ENCODE assay signal across 7 mouse cellular contexts in the genomic region with DNA sequence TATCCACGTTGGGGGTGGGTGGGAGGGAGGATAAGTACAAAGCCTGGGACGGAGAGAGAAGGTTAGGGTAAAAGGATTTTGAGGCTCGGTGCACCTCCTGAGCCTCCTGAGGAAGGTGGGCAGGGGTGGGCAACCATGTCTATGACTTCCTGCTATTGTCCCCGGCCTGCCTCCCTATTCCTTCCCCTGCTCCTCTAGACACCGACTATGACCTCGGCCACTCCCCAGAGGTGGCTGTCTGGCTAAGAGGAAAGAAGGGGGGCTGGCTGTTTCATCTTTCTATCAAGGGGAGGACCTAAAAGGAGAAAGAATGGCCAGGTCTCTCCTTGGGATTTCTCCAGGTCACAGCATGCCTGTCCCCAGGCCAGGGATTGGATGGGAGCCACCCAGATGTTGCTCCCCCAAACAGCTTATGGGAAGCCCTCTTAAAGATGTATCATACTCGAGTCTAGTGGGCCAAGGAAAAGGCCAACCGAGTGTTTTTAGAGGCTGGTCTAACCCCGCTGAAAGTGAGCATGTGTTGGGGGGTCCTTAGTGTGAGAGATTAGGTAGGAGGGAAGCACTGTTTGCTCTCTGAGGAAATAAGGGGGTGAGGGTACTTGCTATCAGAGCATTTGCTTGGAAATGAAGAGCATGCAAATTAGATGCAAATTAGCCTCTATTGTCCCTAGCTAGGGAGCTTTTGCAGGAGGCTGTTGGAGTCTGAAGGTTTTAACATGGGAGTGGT. TPM values are rescaled to one million over a fixed set of nuclear protein-coding genes. Genes with fewer than 3 reads are reported as not detected.
A peak's percentile ranks its signal among the peaks of the same experiment; 100 is the strongest.
DNase-seq lines count a peak whose midpoint lies in the region; ATAC-seq lines count a peak whose summit lies in the region.

No protein-coding gene starts in this region.

- H3K4me2 ChIP-seq in lung, embryonic 15.5 days = peak overlapping the region; percentile 97
- peak overlapping the region; percentile 70 for H3K4me2 ChIP-seq in forebrain, embryonic 13.5 days
- peak overlapping the region; percentile 63 for H3K4me2 ChIP-seq in stomach, embryonic 14.5 days (replicated peaks; ENCODE audit: low read depth, low read length)

- 9% methylated on average over 9 of the region's 9 CpGs for WGBS in lung, embryonic 15.5 days
- 3% methylated on average over 8 of the region's 9 CpGs for WGBS in forebrain, embryonic 13.5 days
- 7% methylated on average over 9 of the region's 9 CpGs for WGBS in limb, embryonic 10.5 days
- 6% methylated on average over 9 of the region's 9 CpGs for WGBS in stomach, embryonic 14.5 days

- no peak for ATAC-seq in lung, embryonic 15.5 days (ENCODE audit: borderline replicate concordance, extremely low read depth, low FRiP score, low TSS enrichment)
- no peak for ATAC-seq in forebrain, embryonic 13.5 days
- no peak for ATAC-seq in stomach, embryonic 14.5 days (ENCODE audit: insufficient number of reproducible peaks, insufficient read depth, low FRiP score, low read depth)
- ATAC-seq in CD4-positive, CD25-positive, alpha-beta regulatory T cell, adult 4 months = no peak

- no peak for DNase-seq in lung, postnatal 25 days (ENCODE audit: low spot score)
- DNase-seq in limb, embryonic 10.5 days (ENCODE audit: low spot score) = no peak
- no peak for DNase-seq in B cell, adult 2 months

- H3K9ac ChIP-seq in lung, embryonic 15.5 days = peak overlapping the region; percentile 68; the same call in 1 of the 2 replicates
- peak overlapping the region; percentile 89 for H3K9ac ChIP-seq in forebrain, embryonic 13.5 days
- H3K9ac ChIP-seq in stomach, embryonic 14.5 days (replicated peaks; ENCODE audit: low read depth, low read length) = peak overlapping the region; percentile 52; the same call in 1 of the 2 replicates

- H3K27ac ChIP-seq in lung, embryonic 15.5 days = no peak overlapping the region
- H3K27ac ChIP-seq in forebrain, embryonic 13.5 days = peak overlapping the region; percentile 70
- H3K27ac ChIP-seq in limb, embryonic 10.5 days = peak overlapping the region; percentile 82
- peak overlapping the region; percentile 33; the same call in 1 of the 2 replicates for H3K27ac ChIP-seq in stomach, embryonic 14.5 days (ENCODE audit: low read length)

- peak overlapping the region; percentile 84 for H3K4me3 ChIP-seq in lung, embryonic 15.5 days
- H3K4me3 ChIP-seq in forebrain, embryonic 13.5 days = peak overlapping the region; percentile 88
- H3K4me3 ChIP-seq in limb, embryonic 10.5 days = peak overlapping the region; percentile 73
- H3K4me3 ChIP-seq in stomach, embryonic 14.5 days (ENCODE audit: low read depth, low read length) = peak overlapping the region; percentile 79

- no peaks in the 10 kb centered on the region for H3K27me3 ChIP-seq in lung, embryonic 15.5 days
- 0 out of 2 replicates have a peak, but pooled peaks cover 5% of the 10 kb centered on the region for H3K27me3 ChIP-seq in forebrain, embryonic 13.5 days
- H3K27me3 ChIP-seq in limb, embryonic 10.5 days (ENCODE audit: low read depth, poor library complexity, severe bottlenecking) = peaks cover 25% of the 10 kb centered on the region
- no peaks in the 10 kb centered on the region for H3K27me3 ChIP-seq in stomach, embryonic 14.5 days (ENCODE audit: control insufficient read depth, insufficient read depth, low read length)

- no peaks in the 10 kb centered on the region for H3K9me3 ChIP-seq in lung, embryonic 15.5 days
- no peaks in the 10 kb centered on the region for H3K9me3 ChIP-seq in forebrain, embryonic 13.5 days (replicated peaks)
- no peaks in the 10 kb centered on the region for H3K9me3 ChIP-seq in limb, embryonic 10.5 days (replicated peaks)
- no peaks in the 10 kb centered on the region for H3K9me3 ChIP-seq in stomach, embryonic 14.5 days (ENCODE audit: control insufficient read depth, low read depth, low read length)

- H3K36me3 ChIP-seq in lung, embryonic 15.5 days = peaks cover 4% of the 10 kb centered on the region; the same call in 1 of the 2 replicates
- H3K36me3 ChIP-seq in forebrain, embryonic 13.5 days (ENCODE audit: poor library complexity, severe bottlenecking) = peaks cover 29% of the 10 kb centered on the region
- peaks cover 44% of the 10 kb centered on the region for H3K36me3 ChIP-seq in limb, embryonic 10.5 days
- no peaks in the 10 kb centered on the region; the same call in 1 of the 2 replicates for H3K36me3 ChIP-seq in stomach, embryonic 14.5 days (ENCODE audit: control insufficient read depth, insufficient read depth, low read length)

- peaks cover 41% of the 10 kb centered on the region for H3K4me1 ChIP-seq in lung, embryonic 15.5 days
- peaks cover 38% of the 10 kb centered on the region for H3K4me1 ChIP-seq in forebrain, embryonic 13.5 days
- H3K4me1 ChIP-seq in limb, embryonic 10.5 days = peaks cover 43% of the 10 kb centered on the region
- H3K4me1 ChIP-seq in stomach, embryonic 14.5 days (ENCODE audit: control insufficient read depth, insufficient read depth, low read length) = peaks cover 28% of the 10 kb centered on the region; the same call in 1 of the 2 replicates

RNA-seq across cellular contexts. Expression of a gene that starts 1.5 kb away (rescaled TPM):
- 3.6 and 3.8 TPM in 2 replicates for polyA plus RNA-seq in lung, embryonic 15.5 days (2015; fragmentation: Nextera tagmentation; extraction: Ambion mirVana)
- 14.1 and 14.6 TPM in 2 replicates for polyA plus RNA-seq in forebrain, embryonic 13.5 days (2015; fragmentation: Nextera tagmentation; extraction: Ambion mirVana)
- polyA plus RNA-seq in limb, embryonic 10.5 days (2016; fragmentation: Nextera tagmentation; extraction: Ambion mirVana) = 8.9 and 15.8 TPM in 2 replicates
- polyA plus RNA-seq in stomach, embryonic 14.5 days (2014; fragmentation: Nextera tagmentation; extraction: Ambion mirVana) = 5.8 and 6.7 TPM in 2 replicates
- under 1 TPM in 1 of 2 experiments, not detected in 1; 0.08 TPM for polyA plus RNA-seq in CD4-positive, CD25-positive, alpha-beta regulatory T cell, adult 4 months (2017; shearing (Covaris generic))

RNA-seq across cellular contexts. Expression of a gene that starts 19.6 kb away (rescaled TPM):
- polyA plus RNA-seq in lung, embryonic 15.5 days (2015; fragmentation: Nextera tagmentation; extraction: Ambion mirVana) = 4.0 and 4.5 TPM in 2 replicates
- 1.1 and 1.2 TPM in 2 replicates for polyA plus RNA-seq in forebrain, embryonic 13.5 days (2015; fragmentation: Nextera tagmentation; extraction: Ambion mirVana)
- polyA plus RNA-seq in limb, embryonic 10.5 days (2016; fragmentation: Nextera tagmentation; extraction: Ambion mirVana) = 0.35 and 1.9 TPM in 2 replicates
- polyA plus RNA-seq in stomach, embryonic 14.5 days (2014; fragmentation: Nextera tagmentation; extraction: Ambion mirVana) = 4.2 and 4.7 TPM in 2 replicates
- polyA plus RNA-seq in CD4-positive, CD25-positive, alpha-beta regulatory T cell, adult 4 months (2017; shearing (Covaris generic)) = 100 to 1,000 TPM; 238 to 312 TPM

RNA-seq across cellular contexts. Expression of a gene that starts 27.9 kb away (rescaled TPM):
- polyA plus RNA-seq in lung, embryonic 15.5 days (2015; fragmentation: Nextera tagmentation; extraction: Ambion mirVana) = 13.3 and 14.9 TPM in 2 replicates
- 29.6 and 30.8 TPM in 2 replicates for polyA plus RNA-seq in forebrain, embryonic 13.5 days (2015; fragmentation: Nextera tagmentation; extraction: Ambion mirVana)
- polyA plus RNA-seq in limb, embryonic 10.5 days (2016; fragmentation: Nextera tagmentation; extraction: Ambion mirVana) = 12.6 and 16.2 TPM in 2 replicates
- 9.2 and 10.9 TPM in 2 replicates for polyA plus RNA-seq in stomach, embryonic 14.5 days (2014; fragmentation: Nextera tagmentation; extraction: Ambion mirVana)
- polyA plus RNA-seq in CD4-positive, CD25-positive, alpha-beta regulatory T cell, adult 4 months (2017; shearing (Covaris generic)) = 10 to 100 TPM; 25.4 to 43.9 TPM

RNA-seq across cellular contexts. Expression of a gene that starts 28.0 kb away (rescaled TPM):
- 64.0 and 71.4 TPM in 2 replicates for polyA plus RNA-seq in lung, embryonic 15.5 days (2015; fragmentation: Nextera tagmentation; extraction: Ambion mirVana)
- polyA plus RNA-seq in forebrain, embryonic 13.5 days (2015; fragmentation: Nextera tagmentation; extraction: Ambion mirVana) = 99.5 and 106 TPM in 2 replicates
- polyA plus RNA-seq in limb, embryonic 10.5 days (2016; fragmentation: Nextera tagmentation; extraction: Ambion mirVana) = 74.1 and 79.7 TPM in 2 replicates
- 67.7 and 73.7 TPM in 2 replicates for polyA plus RNA-seq in stomach, embryonic 14.5 days (2014; fragmentation: Nextera tagmentation; extraction: Ambion mirVana)
- polyA plus RNA-seq in CD4-positive, CD25-positive, alpha-beta regulatory T cell, adult 4 months (2017; shearing (Covaris generic)) = 100 to 1,000 TPM; 110 TPM

RNA-seq across cellular contexts. Expression of a gene that starts 37.5 kb away (rescaled TPM):
- 1.3 and 2.1 TPM in 2 replicates for polyA plus RNA-seq in lung, embryonic 15.5 days (2015; fragmentation: Nextera tagmentation; extraction: Ambion mirVana)
- 0.72 and 0.81 TPM in 2 replicates for polyA plus RNA-seq in forebrain, embryonic 13.5 days (2015; fragmentation: Nextera tagmentation; extraction: Ambion mirVana)
- 1.2 and 1.4 TPM in 2 replicates for polyA plus RNA-seq in limb, embryonic 10.5 days (2016; fragmentation: Nextera tagmentation; extraction: Ambion mirVana)
- polyA plus RNA-seq in stomach, embryonic 14.5 days (2014; fragmentation: Nextera tagmentation; extraction: Ambion mirVana) = 0.83 and 1.8 TPM in 2 replicates
- 1 to 10 TPM; 2.5 TPM for polyA plus RNA-seq in CD4-positive, CD25-positive, alpha-beta regulatory T cell, adult 4 months (2017; shearing (Covaris generic))

Comparison
In these comparisons a context has a peak if more than half of its experiments do, and no peak if none do; other contexts are left out.
1. RNA of a gene that starts 19.6 kb away (polyA plus RNA-seq): 238 to 312 TPM in CD4-positive, CD25-positive, alpha-beta regulatory T cell, adult 4 months; 4.2 to 4.7 TPM in stomach, embryonic 14.5 days, 4.0 to 4.5 TPM in lung, embryonic 15.5 days, 0.35 to 1.9 TPM in limb, embryonic 10.5 days and 1.1 to 1.2 TPM in forebrain, embryonic 13.5 days; every median in the first group is over 10 times any median in the second.
2. Peak in every context shown above with its lines, with median percentiles within 50 percentile points of each other: H3K4me2 ChIP-seq, H3K4me3 ChIP-seq and H3K9ac ChIP-seq.